Mouse (Mus musculus) mammary gland, adult 2 months (tissue): ENCODE results near the gene Ccdc116. TPM values are rescaled to one million over a fixed set of nuclear protein-coding genes. Genes with fewer than 3 reads are reported as not detected.

Experiments
- polyA plus RNA-seq: library from polyadenylated mRNA; depleted of rRNA; stranded (reverse); fragments of >200 nt; gene quantifications from 2 replicates; pipeline ENCODE4 v1.2.3, GENCODE M21; 2012; ENCODE audit warnings: low replicate concordance; rRNA removed

Gene Ccdc116
- polyA plus RNA-seq: 1.5 and 1.6 TPM in 2 replicates

DNA sequence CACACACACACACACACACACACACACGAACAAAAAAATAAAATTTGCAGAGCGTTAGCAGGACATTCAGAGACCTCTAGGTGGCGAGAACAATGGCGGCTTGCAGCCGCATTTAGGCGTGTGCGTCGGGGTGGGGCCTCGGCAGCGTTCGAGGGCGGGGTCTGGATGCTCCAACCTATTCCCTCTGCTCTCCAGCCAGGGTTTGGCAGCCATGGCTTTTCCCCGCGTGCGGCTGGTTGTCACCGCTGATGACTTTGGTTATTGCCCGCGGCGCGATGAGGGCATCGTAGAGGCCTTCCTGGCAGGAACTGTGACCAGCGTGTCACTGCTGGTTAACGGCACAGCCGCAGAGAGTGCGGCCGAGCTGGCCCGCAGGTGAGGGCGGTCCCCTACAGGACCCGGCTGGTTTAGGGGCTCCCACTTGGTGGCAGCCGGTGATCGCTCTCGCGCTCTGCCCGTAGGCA lies at the start of gene Ccdc116:
Ccdc116 (minus strand) TSS at position 458 of the 464 bp plus-strand sequence.

DNA sequence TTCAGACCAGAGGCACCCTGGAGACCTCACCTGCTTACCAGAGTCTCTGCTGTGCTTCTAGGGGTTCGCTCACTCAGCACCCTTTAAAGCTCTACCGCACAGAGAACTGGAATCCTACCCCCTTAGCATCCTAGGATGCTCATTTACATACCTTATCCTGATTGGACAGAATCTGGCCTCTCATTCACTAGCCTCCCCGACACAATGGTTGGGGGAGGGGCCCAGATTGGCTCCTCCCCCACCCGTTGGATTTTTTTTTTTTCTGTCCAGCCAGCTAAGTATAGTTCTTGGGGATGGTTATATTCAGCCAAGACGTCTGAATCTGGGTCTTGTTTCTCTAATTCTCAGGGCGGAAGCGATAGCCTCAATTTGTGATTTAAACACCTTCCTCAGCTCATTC lies 2.7 kb downstream of the Ccdc116 start, which contains the start of gene Ydjc:
Ydjc (plus strand) TSS at position 283 of the 400 bp plus-strand sequence.

DNA sequence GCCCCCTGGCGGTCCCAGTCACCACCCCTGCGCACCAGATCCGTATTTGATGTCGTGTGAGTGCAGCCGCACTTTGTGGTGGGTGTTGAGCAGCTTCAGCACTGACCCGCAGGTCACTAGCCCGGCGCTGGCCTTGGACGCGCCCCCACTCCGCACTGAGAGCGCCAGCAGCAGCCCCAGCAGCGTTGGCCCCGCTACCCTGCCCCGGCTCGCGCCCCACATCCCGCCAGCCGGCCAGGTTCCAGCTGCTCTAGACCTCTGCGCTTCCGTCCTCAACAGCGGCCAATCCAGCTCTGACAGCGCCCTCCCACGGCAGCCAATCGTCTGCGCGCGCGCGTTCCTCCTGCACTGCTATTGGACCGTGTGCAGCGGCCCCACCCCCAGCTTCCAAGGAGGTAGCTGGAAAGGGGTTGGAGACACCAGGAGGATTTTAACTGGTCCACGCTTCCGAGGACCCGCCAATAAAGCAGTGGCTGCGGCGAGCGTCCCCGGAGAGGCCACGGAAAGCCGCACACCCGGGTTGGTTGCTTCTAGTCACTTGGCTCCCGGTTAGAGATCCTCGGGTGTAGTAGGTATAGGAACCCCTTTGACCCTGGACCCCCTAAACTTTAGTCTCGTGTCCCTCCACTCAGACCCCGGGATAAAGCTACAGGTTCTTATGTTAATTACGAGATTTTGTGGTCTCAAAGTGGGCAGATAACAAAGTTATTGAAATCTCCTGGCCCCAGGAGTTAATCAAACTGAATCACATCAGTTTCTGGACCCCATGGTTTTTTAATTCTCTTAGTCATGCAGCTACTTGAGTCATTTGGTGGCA lies 14.7 kb downstream of the Ccdc116 start, which contains the start of gene Sdf2l1:
Sdf2l1 (minus strand) TSS at position 295 of the 817 bp plus-strand sequence.

DNA sequence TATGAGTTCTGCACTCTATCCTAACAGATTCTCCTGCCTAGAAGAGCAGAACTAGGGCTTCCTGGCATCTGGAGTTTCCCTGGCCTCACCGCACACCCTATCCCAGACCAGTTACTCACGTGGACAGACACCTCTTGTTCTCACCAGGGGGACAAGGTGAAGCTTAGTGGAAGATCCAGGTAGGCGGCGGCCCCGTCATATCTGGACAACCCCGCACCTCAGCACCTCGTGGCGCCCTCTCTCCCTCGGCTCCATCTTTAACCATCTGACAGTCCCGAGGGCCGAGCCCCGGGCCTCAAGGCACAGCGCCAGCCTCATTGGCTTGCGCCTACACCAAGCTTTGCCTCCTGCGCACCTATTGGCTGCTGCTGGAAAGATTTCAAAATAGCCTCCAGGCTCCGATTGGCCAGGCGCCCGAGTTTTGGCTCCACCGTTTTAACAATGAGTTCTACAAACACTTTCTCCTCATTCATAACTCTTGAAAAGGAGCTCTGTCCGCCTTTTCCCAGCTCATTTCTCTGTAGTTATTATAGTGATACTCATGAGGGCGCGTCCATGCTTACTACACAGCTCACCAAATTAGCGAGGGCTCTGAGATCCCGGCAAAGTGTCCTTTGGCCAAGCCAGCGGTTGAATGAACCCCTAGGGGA lies 22.0 kb downstream of the Ccdc116 start, which contains the start of gene 2610318N02Rik:
2610318N02Rik (minus strand) TSS at position 297 of the 650 bp plus-strand sequence.

DNA sequence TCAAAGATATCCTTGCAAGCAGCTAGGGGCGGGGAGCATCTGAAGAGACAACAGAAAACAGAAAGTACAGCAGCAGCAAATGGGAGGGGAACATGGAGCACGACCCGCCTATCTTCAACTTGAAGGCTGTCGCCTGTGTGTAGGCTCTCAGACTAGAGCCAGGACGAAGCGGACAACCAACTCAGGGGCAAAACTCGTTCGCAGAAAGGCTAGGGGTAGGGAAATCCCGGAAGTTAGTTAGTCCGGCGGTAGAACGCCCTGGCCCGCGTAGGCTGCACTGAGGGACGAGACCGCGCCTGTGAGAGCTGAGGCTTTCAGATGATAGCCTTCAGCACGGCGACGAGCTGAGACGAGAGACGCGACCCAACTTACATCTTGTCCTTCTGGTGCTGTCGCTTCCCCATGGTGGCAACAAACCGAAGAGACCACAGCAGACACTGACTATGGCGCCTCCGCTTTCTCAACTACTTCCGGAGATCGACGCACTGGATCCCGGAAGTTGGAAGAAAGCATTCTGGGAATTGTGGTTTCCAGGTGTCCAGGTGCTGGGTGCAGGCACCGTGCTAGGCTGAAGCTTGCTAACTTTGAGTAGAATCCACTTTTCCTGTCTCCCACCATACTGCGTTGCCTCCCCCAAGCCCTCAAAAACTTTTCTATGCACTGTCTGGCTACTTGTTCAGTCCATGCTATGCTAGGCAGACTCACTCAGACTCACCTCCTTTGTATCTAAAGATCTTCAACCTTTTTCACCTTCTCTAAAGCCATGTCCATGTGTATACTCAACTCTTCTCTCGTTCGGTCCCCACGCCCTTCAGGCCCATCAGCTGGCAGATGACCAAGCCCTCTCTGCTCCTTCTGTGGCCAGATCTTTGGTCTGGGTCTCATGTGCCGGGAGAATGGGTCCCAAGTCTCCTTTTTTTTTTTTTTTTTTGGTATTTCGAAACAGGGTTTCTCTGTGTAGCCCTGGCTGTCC lies 36.0 kb downstream of the Ccdc116 start, which contains the start of gene Ppil2:
Ppil2 (minus strand) TSS at position 487 of the 973 bp plus-strand sequence.

Other genes starting within 250 kb of the Ccdc116 start
- gene Mapk1, start 163.8 kb downstream of the Ccdc116 start, polyA plus RNA-seq: 43.1 and 106 TPM in 2 replicates
- gene Ypel1, start 77.5 kb downstream of the Ccdc116 start, polyA plus RNA-seq: 2.1 and 3.5 TPM in 2 replicates
- 92.4 and 144 TPM in 2 replicates for gene Ppil2, start 36.0 kb downstream of the Ccdc116 start, polyA plus RNA-seq
- 1.7 and 2.2 TPM in 2 replicates for gene 2610318N02Rik, start 22.1 kb downstream of the Ccdc116 start, polyA plus RNA-seq
- gene Sdf2l1, start 14.8 kb downstream of the Ccdc116 start, polyA plus RNA-seq: 17.5 and 48.3 TPM in 2 replicates
- gene Ydjc, start 2.6 kb downstream of the Ccdc116 start, polyA plus RNA-seq: 4.2 and 14.7 TPM in 2 replicates
- gene Ube2l3, start 55.4 kb upstream of the Ccdc116 start, polyA plus RNA-seq: 59.2 and 76.5 TPM in 2 replicates
- gene Rimbp3, start 61.4 kb upstream of the Ccdc116 start, polyA plus RNA-seq: 0.04 and 0.06 TPM in 2 replicates
- gene Hic2, start 86.3 kb upstream of the Ccdc116 start, polyA plus RNA-seq: 2.4 and 2.6 TPM in 2 replicates
- 7.2 and 12.8 TPM in 2 replicates for gene Tmem191c, start 128.8 kb upstream of the Ccdc116 start, polyA plus RNA-seq
- gene Serpind1, start 184.1 kb upstream of the Ccdc116 start, polyA plus RNA-seq: 0.45 and 1.3 TPM in 2 replicates